Mouse (Mus musculus): ENCODE results near the gene Hist2h2ab. TPM values are rescaled to one million over a fixed set of nuclear protein-coding genes. Genes with fewer than 3 reads are reported as not detected.
A peak's percentile ranks its signal among the peaks of the same experiment; 100 is the strongest.

Hist2h2ab gene
- polyA plus RNA-seq, 1 experiment = 0.66 TPM

DNA sequence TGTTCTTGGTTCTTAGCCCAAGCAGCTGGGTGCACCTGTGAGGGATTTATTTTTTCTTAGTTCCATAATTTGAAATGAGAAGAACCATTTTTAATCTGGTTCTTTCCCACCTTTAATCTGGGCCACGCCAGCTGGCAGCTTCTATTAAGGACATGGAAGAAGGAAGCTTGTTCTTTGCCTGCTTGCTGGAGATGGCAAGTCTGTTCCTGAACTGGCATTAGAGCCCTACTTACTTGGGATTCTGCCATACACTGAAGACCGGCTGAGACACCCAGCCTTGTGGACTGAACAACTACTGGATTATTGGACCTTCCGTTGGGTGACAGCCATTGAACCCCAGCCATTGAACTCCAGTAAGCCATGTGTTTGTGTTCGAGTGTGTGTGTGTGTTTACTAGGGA is 3.1 kb downstream of the Hist2h2ab start:
- H3K4me1 ChIP-seq (ENCODE audit: control insufficient read depth, insufficient read depth, low read length) = peaks cover 19% of the 10 kb centered on the region; the same call in 1 of the 2 replicates
- no peaks in the 10 kb centered on the region for H3K36me3 ChIP-seq (ENCODE audit: control insufficient read depth, insufficient read depth, low read length)
- WGBS = 88% methylated on average over 4 of the region's 4 CpGs
- no peak overlapping the region for H3K4me3 ChIP-seq (ENCODE audit: insufficient read depth, low read depth, low read length)
- no peaks in the 10 kb centered on the region for H3K27me3 ChIP-seq (replicated peaks; ENCODE audit: control insufficient read depth, insufficient read depth, low read length)
- no peak for DNase-seq
- no peak for TF ChIP-seq POLR2A (IDR thresholded peaks at IDR 0.05; ENCODE audit: low read depth, low read length)
- no peak for TF ChIP-seq CTCF (conservative IDR thresholded peaks at IDR 0.05; ENCODE audit: insufficient read depth, insufficient read length, low read depth, low read length)
- H3K27ac ChIP-seq (ENCODE audit: insufficient read depth, low read depth, low read length) = no peak overlapping the region

DNA sequence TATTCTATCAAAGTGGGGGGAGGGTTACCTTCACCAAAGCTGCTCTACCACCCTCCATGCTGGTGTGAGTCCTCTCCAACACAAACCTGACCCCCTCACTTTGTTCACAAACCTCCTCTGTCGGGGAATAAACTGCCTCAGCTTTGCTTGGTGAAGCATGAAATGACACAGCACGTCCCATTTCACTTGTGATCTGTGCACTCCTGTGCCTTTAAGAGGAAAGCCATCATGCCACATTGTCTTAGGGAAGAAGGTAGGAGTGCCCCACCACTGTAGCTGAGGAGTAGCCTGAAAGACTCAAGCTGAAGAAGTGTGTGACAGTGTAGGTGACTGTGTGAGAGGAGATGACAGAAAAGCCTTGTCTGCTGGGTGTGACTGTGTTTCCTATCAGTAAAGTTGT is 5.8 kb downstream of the Hist2h2ab start:
- peaks cover 10% of the 10 kb centered on the region; the same call in 1 of the 2 replicates for H3K4me1 ChIP-seq (ENCODE audit: control insufficient read depth, insufficient read depth, low read length)
- no peak overlapping the region for H3K27ac ChIP-seq (ENCODE audit: insufficient read depth, low read depth, low read length)
- peak; percentile 21 for DNase-seq
- 17% methylated on average over 2 of the region's 2 CpGs for WGBS
- no peak for TF ChIP-seq POLR2A (IDR thresholded peaks at IDR 0.05; ENCODE audit: low read depth, low read length)
- no peak for TF ChIP-seq CTCF (conservative IDR thresholded peaks at IDR 0.05; ENCODE audit: insufficient read depth, insufficient read length, low read depth, low read length)
- H3K27me3 ChIP-seq (replicated peaks; ENCODE audit: control insufficient read depth, insufficient read depth, low read length) = no peaks in the 10 kb centered on the region
- H3K4me3 ChIP-seq (ENCODE audit: insufficient read depth, low read depth, low read length) = no peak overlapping the region
- H3K36me3 ChIP-seq (ENCODE audit: control insufficient read depth, insufficient read depth, low read length) = no peaks in the 10 kb centered on the region

DNA sequence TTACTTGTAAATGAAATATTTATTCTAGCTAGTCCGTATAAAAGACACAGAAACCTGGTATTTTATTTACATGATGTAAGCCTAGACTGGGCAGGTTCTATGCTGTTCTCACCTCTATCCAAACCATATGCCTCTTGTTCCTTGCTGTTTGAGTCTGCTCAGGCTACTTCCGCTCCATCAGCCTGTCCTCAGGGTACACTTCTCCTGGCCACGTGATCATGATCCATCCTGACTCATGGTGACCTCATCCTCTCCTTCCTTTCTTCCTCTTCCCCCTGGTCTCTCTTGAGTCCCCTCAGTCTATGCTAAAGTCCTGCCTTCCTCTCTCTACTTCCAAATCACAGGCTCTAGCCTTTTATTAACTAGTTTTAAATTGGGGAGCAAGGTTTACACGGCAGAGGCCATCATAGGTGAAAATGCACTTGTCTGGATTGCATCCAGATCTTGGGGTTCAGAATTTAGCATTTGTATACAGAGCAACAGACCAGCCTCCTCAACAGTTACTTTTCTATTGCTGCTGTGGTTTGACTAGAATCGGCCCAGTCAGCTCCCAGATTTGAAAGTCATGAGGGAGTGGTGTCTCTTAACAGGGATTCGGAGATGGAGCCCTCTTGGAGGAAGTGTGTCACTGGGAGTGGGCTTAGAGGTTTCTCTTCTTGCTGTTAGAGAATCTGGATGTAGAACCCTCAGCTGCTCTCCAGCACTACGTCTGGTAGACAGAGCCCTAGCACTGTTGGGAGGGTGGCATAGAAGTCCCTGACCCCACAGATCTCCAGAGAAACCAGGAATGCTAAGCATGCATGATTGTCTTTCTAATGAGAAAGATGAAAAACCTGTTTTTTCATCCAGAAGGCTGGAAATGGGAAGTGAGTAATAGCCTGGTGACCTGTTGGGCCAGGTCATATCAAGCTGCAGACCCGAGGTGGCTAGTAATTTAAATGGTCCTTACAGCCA is 7.3 kb downstream of the Hist2h2ab start:
- TF ChIP-seq CTCF (conservative IDR thresholded peaks at IDR 0.05; ENCODE audit: insufficient read depth, insufficient read length, low read depth, low read length) (no peak), POLR2A (IDR thresholded peaks at IDR 0.05; ENCODE audit: low read depth, low read length) (no peak)
- Histone ChIP-seq H3K27ac (ENCODE audit: insufficient read depth, low read depth, low read length) (no peak overlapping the region), H3K4me3 (ENCODE audit: insufficient read depth, low read depth, low read length) (no peak overlapping the region), H3K4me1 (ENCODE audit: control insufficient read depth, insufficient read depth, low read length) (peaks cover 6% of the 10 kb centered on the region; the same call in 1 of the 2 replicates), H3K27me3 (replicated peaks; ENCODE audit: control insufficient read depth, insufficient read depth, low read length) (no peaks in the 10 kb centered on the region), H3K36me3 (ENCODE audit: control insufficient read depth, insufficient read depth, low read length) (no peaks in the 10 kb centered on the region)
- DNase-seq = peak; percentile 19
- 56% methylated on average over 8 of the region's 8 CpGs for WGBS

DNA sequence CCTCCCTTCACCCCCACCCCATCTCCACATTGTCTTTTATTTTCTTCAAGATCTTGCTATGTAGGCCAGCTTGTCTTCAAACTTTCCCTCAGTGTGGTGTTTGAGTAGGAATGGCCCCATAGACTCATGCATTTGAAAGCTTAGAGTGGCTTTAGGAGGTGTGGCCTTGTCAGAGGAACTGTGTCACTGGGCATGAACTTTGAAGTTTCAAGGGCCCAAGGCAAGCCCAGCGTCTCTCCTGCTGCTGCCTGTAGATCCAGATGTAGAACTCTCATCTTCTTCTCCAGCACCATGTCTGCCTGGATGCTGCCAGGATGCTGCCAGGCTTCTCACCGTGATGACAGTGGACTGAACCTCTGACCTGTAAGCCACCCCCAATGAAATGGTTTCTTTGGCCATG is 9.2 kb downstream of the Hist2h2ab start:
- H3K36me3 ChIP-seq (ENCODE audit: control insufficient read depth, insufficient read depth, low read length) = no peaks in the 10 kb centered on the region
- H3K4me1 ChIP-seq (ENCODE audit: control insufficient read depth, insufficient read depth, low read length) = peaks cover 4% of the 10 kb centered on the region; the same call in 1 of the 2 replicates
- no peak overlapping the region for H3K4me3 ChIP-seq (ENCODE audit: insufficient read depth, low read depth, low read length)
- 74% methylated on average over 2 of the region's 2 CpGs for WGBS
- no peak overlapping the region for H3K27ac ChIP-seq (ENCODE audit: insufficient read depth, low read depth, low read length)
- TF ChIP-seq CTCF (conservative IDR thresholded peaks at IDR 0.05; ENCODE audit: insufficient read depth, insufficient read length, low read depth, low read length) (no peak), POLR2A (IDR thresholded peaks at IDR 0.05; ENCODE audit: low read depth, low read length) (no peak)
- no peak for DNase-seq
- H3K27me3 ChIP-seq (replicated peaks; ENCODE audit: control insufficient read depth, insufficient read depth, low read length) = no peaks in the 10 kb centered on the region

DNA sequence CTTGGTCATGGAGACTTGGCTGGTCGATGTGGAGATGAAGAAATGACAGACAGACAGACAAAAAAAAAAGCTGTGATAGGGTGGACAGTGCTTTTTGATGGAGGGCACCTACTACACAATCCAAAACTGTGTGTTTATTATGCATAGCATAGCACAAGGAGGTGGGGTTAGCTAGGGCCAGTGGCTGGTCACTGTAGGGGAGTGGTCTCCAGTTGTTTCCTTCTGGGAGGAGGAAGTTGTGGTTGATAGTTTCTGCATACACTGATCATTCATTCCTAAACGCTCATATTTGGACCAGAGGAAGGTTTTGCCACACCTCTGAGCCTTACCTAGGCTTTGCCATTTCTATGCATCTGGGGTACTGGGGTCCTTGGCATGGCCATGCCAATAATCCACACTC is 10.7 kb downstream of the Hist2h2ab start:
- DNase-seq = no peak
- Histone ChIP-seq H3K4me3 (ENCODE audit: insufficient read depth, low read depth, low read length) (no peak overlapping the region), H3K27me3 (replicated peaks; ENCODE audit: control insufficient read depth, insufficient read depth, low read length) (no peaks in the 10 kb centered on the region), H3K4me1 (ENCODE audit: control insufficient read depth, insufficient read depth, low read length) (peaks cover 2% of the 10 kb centered on the region; the same call in 1 of the 2 replicates), H3K36me3 (ENCODE audit: control insufficient read depth, insufficient read depth, low read length) (no peaks in the 10 kb centered on the region), H3K27ac (ENCODE audit: insufficient read depth, low read depth, low read length) (no peak overlapping the region)
- TF ChIP-seq CTCF (conservative IDR thresholded peaks at IDR 0.05; ENCODE audit: insufficient read depth, insufficient read length, low read depth, low read length) (no peak), POLR2A (IDR thresholded peaks at IDR 0.05; ENCODE audit: low read depth, low read length) (no peak)
- WGBS = 79% methylated on average over 2 of the region's 2 CpGs

DNA sequence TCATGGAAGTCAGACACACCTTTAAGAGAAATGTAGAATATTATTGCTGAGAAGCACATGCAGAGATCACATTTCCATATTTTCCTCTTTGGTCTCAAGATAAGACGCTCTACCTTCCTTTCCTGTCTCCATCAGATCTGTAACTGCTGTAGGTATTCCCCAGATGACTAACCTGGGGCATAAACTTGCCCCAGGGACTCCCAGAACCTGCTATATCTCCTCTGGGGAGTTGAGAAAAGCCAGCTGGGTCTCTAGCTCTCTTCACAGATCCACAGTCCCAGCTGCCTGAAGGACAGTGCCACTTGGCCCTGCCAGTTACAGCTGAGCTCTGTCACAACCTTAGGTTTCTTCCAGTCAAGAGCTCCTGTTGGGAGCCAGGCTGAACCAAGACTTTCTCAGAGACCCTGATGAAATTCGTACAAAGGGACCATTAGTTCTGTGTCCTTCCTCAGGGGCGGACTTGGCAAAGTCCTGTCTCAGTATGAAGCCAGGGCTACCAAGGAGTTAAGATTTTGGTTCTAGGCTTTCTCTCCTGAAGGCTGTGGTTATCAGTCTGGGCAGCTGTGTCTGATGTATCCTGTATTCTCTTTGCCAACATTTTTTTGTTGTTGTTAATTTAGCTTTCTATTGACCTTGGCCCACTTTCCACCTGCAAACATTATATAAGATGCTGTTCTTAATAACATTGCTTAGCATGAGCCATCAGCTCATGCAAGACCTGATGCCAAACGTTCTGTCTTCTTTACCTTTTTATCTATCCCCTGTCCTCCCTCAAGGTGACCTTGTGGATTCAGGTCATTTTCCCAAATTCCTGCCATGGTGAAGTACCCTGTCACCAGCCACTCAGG is 11.5 kb downstream of the Hist2h2ab start:
- no peaks in the 10 kb centered on the region for H3K36me3 ChIP-seq (ENCODE audit: control insufficient read depth, insufficient read depth, low read length)
- no peak for DNase-seq
- H3K4me3 ChIP-seq (ENCODE audit: insufficient read depth, low read depth, low read length) = no peak overlapping the region
- H3K4me1 ChIP-seq (ENCODE audit: control insufficient read depth, insufficient read depth, low read length) = no peaks in the 10 kb centered on the region
- H3K27ac ChIP-seq (ENCODE audit: insufficient read depth, low read depth, low read length) = no peak overlapping the region
- TF ChIP-seq POLR2A (IDR thresholded peaks at IDR 0.05; ENCODE audit: low read depth, low read length) (no peak), CTCF (conservative IDR thresholded peaks at IDR 0.05; ENCODE audit: insufficient read depth, insufficient read length, low read depth, low read length) (no peak)
- WGBS = 77% methylated on average over 4 of the region's 4 CpGs
- H3K27me3 ChIP-seq (replicated peaks; ENCODE audit: control insufficient read depth, insufficient read depth, low read length) = no peaks in the 10 kb centered on the region

DNA sequence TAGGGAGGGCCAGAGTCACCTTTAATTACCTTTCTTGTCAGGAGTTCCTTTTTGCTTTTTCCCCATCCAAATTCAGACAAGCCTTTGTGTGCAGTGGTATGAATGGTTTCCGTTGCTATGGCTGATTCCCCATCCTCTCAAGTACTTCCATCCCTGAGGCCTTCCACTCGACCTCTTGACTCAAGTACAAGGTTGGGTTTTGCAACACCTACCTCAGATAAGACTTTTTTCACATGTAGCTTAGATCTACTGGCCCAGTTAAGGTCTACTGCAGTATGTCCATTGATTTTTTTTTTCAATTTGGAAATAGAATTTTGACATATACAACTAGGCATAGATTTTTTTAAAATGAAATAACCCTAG is 12.1 kb downstream of the Hist2h2ab start:
- no peaks in the 10 kb centered on the region for H3K36me3 ChIP-seq (ENCODE audit: control insufficient read depth, insufficient read depth, low read length)
- no peak for DNase-seq
- H3K4me1 ChIP-seq (ENCODE audit: control insufficient read depth, insufficient read depth, low read length) = no peaks in the 10 kb centered on the region
- H3K27me3 ChIP-seq (replicated peaks; ENCODE audit: control insufficient read depth, insufficient read depth, low read length) = no peaks in the 10 kb centered on the region
- no peak overlapping the region for H3K4me3 ChIP-seq (ENCODE audit: insufficient read depth, low read depth, low read length)
- H3K27ac ChIP-seq (ENCODE audit: insufficient read depth, low read depth, low read length) = no peak overlapping the region
- 70% methylated on average over 2 of the region's 2 CpGs for WGBS
- TF ChIP-seq POLR2A (IDR thresholded peaks at IDR 0.05; ENCODE audit: low read depth, low read length) (no peak), CTCF (conservative IDR thresholded peaks at IDR 0.05; ENCODE audit: insufficient read depth, insufficient read length, low read depth, low read length) (no peak)
